Mouse (Mus musculus) stomach, postnatal 0 days (tissue): ENCODE data around the gene Gchfr. TPM values are rescaled to one million over a fixed set of nuclear protein-coding genes. Genes with fewer than 3 reads are reported as not detected.

Experiments used
- ATAC-seq: fragments of 200-750 bp; cut with Nextera tagmentation; 2 replicates; pipeline ENCODE4 v1.8.0; 2017; ENCODE audit not compliant: low FRiP score, low TSS enrichment
- DNase-seq: peaks from one replicate; pipeline ENCODE4 v3.0.0-alpha.2; 2016; ENCODE audit warnings: low spot score
- H3K27ac ChIP-seq: fragments of 300-500 bp; sonication (generic); replicated peaks from 2 replicates; pipeline ENCODE4 v1.5.1; 2014; ENCODE audit warnings: mild to moderate bottlenecking, control low read depth
- H3K27me3 ChIP-seq: fragments of 300-500 bp; sonication (generic); 2 replicates; pipeline ENCODE4 v1.6.1; 2014; ENCODE audit warnings: low read length; ENCODE audit not compliant: control insufficient read depth, insufficient read depth
- H3K36me3 ChIP-seq: fragments of 300-500 bp; sonication (generic); 2 replicates; pipeline ENCODE4 v1.6.1; 2014; ENCODE audit warnings: low read length, mixed read lengths; ENCODE audit not compliant: control insufficient read depth, insufficient read depth
- H3K4me1 ChIP-seq: fragments of 300-500 bp; sonication (generic); replicated peaks from 2 replicates; pipeline ENCODE4 v1.6.1; 2014; ENCODE audit warnings: antibody characterized with exemption; ENCODE audit not compliant: control insufficient read depth, insufficient read depth
- H3K4me2 ChIP-seq: fragments of 300-500 bp; sonication (generic); replicated peaks from 2 replicates; pipeline ENCODE4 v1.6.1; 2014; ENCODE audit warnings: low read depth, mild to moderate bottlenecking, control low read depth, moderate library complexity
- H3K4me3 ChIP-seq: fragments of 300-500 bp; sonication (generic); 2 replicates; pipeline ENCODE4 v1.5.1; 2014; ENCODE audit warnings: low read depth, low read length, control low read depth
- H3K9ac ChIP-seq: fragments of 300-500 bp; sonication (generic); 2 replicates; pipeline ENCODE4 v1.6.1; 2014; ENCODE audit warnings: mild to moderate bottlenecking, low read length, control low read depth, mixed read lengths
- H3K9me3 ChIP-seq: fragments of 300-500 bp; sonication (generic); 2 replicates; pipeline ENCODE4 v1.6.1; 2016; ENCODE audit warnings: low read length; ENCODE audit not compliant: control insufficient read depth
- CTCF ChIP-seq: IDR thresholded peaks from 2 replicates; pipeline ENCODE4 v1.5.1; 2016; ENCODE audit warnings: antibody characterized with exemption, low read depth, mild to moderate bottlenecking, moderate library complexity
- EP300 ChIP-seq: optimal IDR thresholded peaks from 2 replicates; pipeline ENCODE3; 2016; ENCODE audit warnings: antibody characterized with exemption
- WGBS: fragments of 180-500 bp; shearing (Covaris S2); extraction: QIAGEN DNeasy Blood & Tissue Kit; methylation state at CpG from one replicate; pipeline ENCODE4 v1.1.7; 2014; 5-methylcytosine and 5-hydroxymethylcytosine counted together
- polyA plus RNA-seq: library from polyadenylated mRNA; unstranded; fragments of >200 nt; fragmentation: Nextera tagmentation; extraction: Ambion mirVana; gene quantifications from 2 replicates; pipeline ENCODE4 v1.2.1, GENCODE M21; 2015

The Gchfr gene
- polyA plus RNA-seq, 1 experiment from 2014 or later = 1.3 TPM

DNA sequence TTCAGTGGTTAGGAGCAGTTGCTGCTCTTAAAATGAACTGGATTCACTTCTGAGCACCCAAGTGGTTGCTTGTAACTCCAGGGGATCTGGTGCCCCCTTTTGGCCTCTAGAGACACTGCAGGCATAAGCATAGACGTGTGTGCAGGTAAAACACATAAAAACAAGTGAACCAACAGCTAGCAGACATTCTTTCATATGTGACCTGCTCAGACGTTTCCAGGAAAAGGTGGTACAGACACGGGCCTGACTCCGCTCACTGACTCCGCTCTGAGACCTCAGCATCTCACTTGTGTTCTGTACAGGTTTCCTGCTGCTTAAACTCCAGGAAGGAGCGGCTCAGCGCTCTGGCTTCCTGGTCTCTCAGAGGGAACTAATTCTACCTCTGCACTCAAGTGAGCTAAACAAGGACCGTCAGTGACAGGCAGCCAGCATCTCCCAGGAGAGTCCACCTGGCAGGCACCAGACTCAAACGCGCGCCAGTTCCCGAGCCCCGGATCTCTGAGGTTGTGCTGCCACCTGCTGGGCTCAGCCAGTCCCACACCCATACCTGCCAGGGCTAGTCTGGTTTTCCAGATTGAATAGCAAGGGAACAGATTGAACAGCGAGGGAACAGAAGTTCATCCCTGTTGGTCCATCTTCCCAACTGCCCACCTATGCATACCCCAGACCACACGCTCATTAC lies 21.6 kb downstream of the Gchfr start:
- Histone ChIP-seq H3K27ac (no peak overlapping the region), H3K9me3 (no peaks in the 10 kb centered on the region), H3K4me2 (peak overlapping the region; percentile 71), H3K4me3 (peak overlapping the region; percentile 35), H3K4me1 (no peaks in the 10 kb centered on the region), H3K27me3 (no peaks in the 10 kb centered on the region), H3K36me3 (peaks cover 5% of the 10 kb centered on the region; the same call in 1 of the 2 replicates), H3K9ac (no peak overlapping the region)
- peak; percentile 81 for ATAC-seq
- 6% methylated on average over 15 of the region's 15 CpGs for WGBS
- TF ChIP-seq CTCF = peak; percentile 87
- no peak for TF ChIP-seq EP300
- DNase-seq = peak; percentile 89

DNA sequence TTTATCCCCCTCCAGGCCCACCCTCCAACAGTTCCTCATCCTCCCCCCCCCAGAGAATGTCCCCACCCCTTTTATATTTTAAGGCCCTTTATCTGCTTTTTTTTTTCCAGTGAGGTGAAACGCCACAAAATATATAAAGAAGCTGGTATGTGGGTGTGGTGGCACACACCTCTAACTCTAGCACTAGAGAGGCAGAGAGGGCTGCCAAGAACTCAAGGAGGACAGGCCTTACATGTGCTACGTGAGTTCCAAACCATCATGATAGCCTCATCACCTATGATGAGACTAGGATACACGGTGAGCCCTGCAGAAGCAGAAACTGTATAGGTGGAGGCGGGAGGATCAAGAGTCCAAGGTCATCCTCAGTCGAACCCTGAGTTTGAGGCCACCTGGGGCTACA lies 23.4 kb downstream of the Gchfr start:
- Histone ChIP-seq H3K4me2 (no peak overlapping the region), H3K36me3 (no peaks in the 10 kb centered on the region; the same call in 1 of the 2 replicates), H3K27ac (no peak overlapping the region), H3K9ac (no peak overlapping the region), H3K27me3 (no peaks in the 10 kb centered on the region), H3K4me1 (no peaks in the 10 kb centered on the region), H3K9me3 (no peaks in the 10 kb centered on the region), H3K4me3 (no peak overlapping the region)
- WGBS = 68% methylated on average over 5 of the region's 5 CpGs
- DNase-seq (no peak), ATAC-seq (no peak)
- TF ChIP-seq CTCF (no peak), EP300 (no peak)

DNA sequence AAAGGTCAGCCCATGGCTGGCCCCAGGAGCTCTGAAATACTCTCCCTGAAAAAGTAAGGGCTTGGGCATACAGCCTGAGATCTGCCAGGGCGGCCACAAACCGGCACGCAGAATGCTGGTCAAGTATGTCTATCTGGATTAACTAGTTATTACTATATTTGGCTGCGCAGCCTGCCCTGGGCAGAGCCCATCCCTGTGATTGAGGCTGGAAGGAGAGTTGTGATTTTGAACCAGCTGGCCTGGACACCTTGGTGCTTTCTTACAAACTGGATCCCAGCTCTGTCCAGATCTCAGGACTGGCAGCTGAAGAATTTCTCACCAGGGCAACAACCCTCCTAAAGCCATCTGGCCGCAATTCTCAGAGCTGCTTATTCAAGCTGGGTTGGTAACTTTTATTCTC lies 26.6 kb downstream of the Gchfr start:
- no peaks in the 10 kb centered on the region for H3K9me3 ChIP-seq
- no peaks in the 10 kb centered on the region for H3K27me3 ChIP-seq
- no peak overlapping the region for H3K9ac ChIP-seq
- H3K27ac ChIP-seq = peak overlapping the region; percentile 56
- ATAC-seq = no peak
- 75% methylated on average over 5 of the region's 5 CpGs for WGBS
- no peak overlapping the region for H3K4me3 ChIP-seq
- DNase-seq = no peak
- TF ChIP-seq CTCF (no peak), EP300 (no peak)
- H3K36me3 ChIP-seq = no peaks in the 10 kb centered on the region
- H3K4me1 ChIP-seq = 0 out of 2 replicates have a peak, but pooled peaks cover 2% of the 10 kb centered on the region
- H3K4me2 ChIP-seq = no peak overlapping the region

DNA sequence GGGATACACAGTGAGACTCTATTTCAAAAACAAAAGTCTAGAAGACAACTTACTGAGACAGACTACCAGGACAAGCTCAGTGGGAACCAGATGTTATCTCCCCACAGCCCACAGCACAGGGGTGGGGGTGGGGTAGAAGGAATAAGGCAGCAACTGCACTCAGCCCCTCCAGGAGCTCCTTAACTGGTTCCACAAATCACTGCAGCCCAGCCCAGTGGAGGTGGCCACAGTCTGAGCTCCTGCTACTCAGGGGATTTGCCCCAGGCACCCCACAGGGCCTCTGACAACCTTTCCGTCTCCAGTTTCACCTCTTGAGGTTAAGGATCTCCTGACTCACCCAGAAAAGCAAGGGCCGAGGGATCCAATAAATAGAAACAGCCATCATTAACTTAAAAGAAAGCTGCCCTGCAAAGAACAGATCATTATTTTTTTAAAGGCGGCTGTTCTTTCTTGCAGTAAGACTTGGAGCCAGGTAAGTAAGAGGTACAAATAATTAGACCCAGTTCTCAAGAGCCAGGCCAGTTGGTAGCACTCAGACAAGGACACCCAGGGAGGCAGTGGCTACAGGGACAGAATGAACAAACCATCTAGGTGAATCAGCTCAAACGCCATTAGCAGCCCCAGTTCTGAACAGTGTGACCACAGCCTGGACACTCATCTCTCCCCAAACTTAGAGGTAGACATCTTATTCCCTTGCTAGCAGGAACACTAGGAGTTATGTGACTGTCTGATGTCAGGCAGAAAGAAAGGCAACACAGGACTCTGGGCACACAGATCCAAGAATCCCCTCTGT lies 28.9 kb downstream of the Gchfr start:
- no peak overlapping the region for H3K9ac ChIP-seq
- DNase-seq (no peak), ATAC-seq (no peak)
- no peaks in the 10 kb centered on the region for H3K36me3 ChIP-seq
- H3K27me3 ChIP-seq = no peaks in the 10 kb centered on the region
- no peak overlapping the region for H3K4me2 ChIP-seq
- 51% methylated on average over 4 of the region's 4 CpGs for WGBS
- peaks cover 2% of the 10 kb centered on the region; the same call in 1 of the 2 replicates for H3K4me1 ChIP-seq
- H3K4me3 ChIP-seq = no peak overlapping the region
- H3K27ac ChIP-seq = 0 out of 2 replicates have a peak overlapping the region, but pooled peaks have one; percentile 13
- TF ChIP-seq CTCF (no peak), EP300 (no peak)
- no peaks in the 10 kb centered on the region for H3K9me3 ChIP-seq

DNA sequence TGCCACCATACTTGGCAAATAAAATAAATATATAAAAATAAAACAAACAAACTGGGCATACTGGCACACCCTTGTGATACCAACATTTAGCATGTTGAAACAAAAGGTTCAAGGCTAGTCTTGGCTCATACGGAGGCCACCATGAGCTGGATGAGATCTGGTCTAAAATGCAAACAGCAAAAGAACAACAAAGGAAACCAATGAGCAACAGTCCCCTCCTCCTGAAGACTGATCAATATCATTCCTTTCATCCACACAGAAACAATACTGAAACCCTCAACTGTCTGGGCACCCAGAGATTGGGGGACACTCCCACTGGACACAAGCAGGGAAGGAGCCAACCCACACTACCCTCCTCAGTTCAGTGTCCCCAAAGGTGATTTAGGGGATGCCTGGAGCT lies 29.9 kb downstream of the Gchfr start:
- no peaks in the 10 kb centered on the region for H3K9me3 ChIP-seq
- no peaks in the 10 kb centered on the region for H3K27me3 ChIP-seq
- TF ChIP-seq EP300 (no peak), CTCF (no peak)
- H3K9ac ChIP-seq = no peak overlapping the region
- DNase-seq = no peak
- no peak overlapping the region for H3K4me3 ChIP-seq
- WGBS = 59% methylated on average over 1 of the region's 1 CpGs
- H3K27ac ChIP-seq = no peak overlapping the region
- H3K4me2 ChIP-seq = no peak overlapping the region
- no peak for ATAC-seq
- no peaks in the 10 kb centered on the region for H3K36me3 ChIP-seq
- H3K4me1 ChIP-seq = peaks cover 2% of the 10 kb centered on the region; the same call in 1 of the 2 replicates

DNA sequence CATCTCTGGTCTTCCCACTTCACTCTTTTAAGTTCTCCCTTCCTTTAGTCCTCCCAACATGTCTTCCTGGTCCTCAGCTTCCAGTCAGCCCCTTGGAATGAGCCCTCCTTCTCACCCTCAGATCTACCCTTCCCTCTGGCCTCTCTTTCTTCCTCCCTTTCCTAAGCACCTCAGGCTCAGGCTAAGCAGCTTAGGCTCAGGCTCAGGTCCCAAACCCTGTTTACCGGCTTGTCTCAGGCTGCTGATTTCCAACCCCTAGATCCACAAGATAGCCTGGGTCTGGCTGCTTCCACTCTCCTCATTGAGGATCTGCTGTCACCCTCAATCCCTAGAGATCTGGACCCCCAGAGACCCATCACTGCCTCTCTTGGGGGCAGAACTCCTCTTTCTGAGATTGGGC lies 30.5 kb downstream of the Gchfr start:
- H3K9me3 ChIP-seq = no peaks in the 10 kb centered on the region
- H3K27me3 ChIP-seq = no peaks in the 10 kb centered on the region
- WGBS = 56% methylated on average over 1 of the region's 1 CpGs
- peaks cover 2% of the 10 kb centered on the region; the same call in 1 of the 2 replicates for H3K4me1 ChIP-seq
- H3K36me3 ChIP-seq = no peaks in the 10 kb centered on the region
- H3K27ac ChIP-seq = no peak overlapping the region
- no peak for ATAC-seq
- no peak for TF ChIP-seq CTCF
- no peak for TF ChIP-seq EP300
- DNase-seq = no peak
- H3K4me3 ChIP-seq = no peak overlapping the region
- no peak overlapping the region for H3K9ac ChIP-seq
- no peak overlapping the region for H3K4me2 ChIP-seq
